Mouse (Mus musculus) heart, postnatal 36 days (tissue): ENCODE results near the gene Fam160b1. TPM values are rescaled to one million over a fixed set of nuclear protein-coding genes. Genes with fewer than 3 reads are reported as not detected.
A peak's percentile ranks its signal among the peaks of the same experiment; 100 is the strongest.

Experiments
- DNase-seq, 2 experiments: peaks; one replicate each; pipeline ENCODE4 v3.0.0; 2021 to 2022
- intact Hi-C: fragments of 180-260 bp; cut with DNase I; formaldehyde crosslinking; loops from one replicate; pipeline ENCODE4 v1.15.1; 2025
- total RNA-seq, 2 experiments: library from RNA; stranded (reverse); gene quantifications; 2 replicates each; pipeline ENCODE4 v1.2.3; 2021

Fam160b1 gene
- total RNA-seq, 2 experiments from 2014 or later: 11.5 to 11.6 TPM

GRCm38 (mm10) chr19:57340900-57341742, 19.4 kb upstream of the Fam160b1 start:
- no peak for DNase-seq
- intact Hi-C loops: no loop called here

GRCm38 (mm10) chr19:57343860-57344259, 16.6 kb upstream of the Fam160b1 start:
- no peak for DNase-seq
- intact Hi-C loops: no loop called here

- no peak for DNase-seq
- intact Hi-C loops: no loop called here
Observed at GRCm38 (mm10) chr19:57344678-57345077, 15.8 kb upstream of the Fam160b1 start.

- intact Hi-C loops: no loop called here
- no peak for DNase-seq
Observed at GRCm38 (mm10) chr19:57349096-57349495, 11.4 kb upstream of the Fam160b1 start.

- intact Hi-C loops: loop anchor here (10.0 kb wide), 1 partner anchor 958 kb away; the partner anchor contains the start of genes Casp7 and Nrap
- no peak for DNase-seq
Observed at GRCm38 (mm10) chr19:57352337-57352935, 8.0 kb upstream of the Fam160b1 start.

GRCm38 (mm10) chr19:57353228-57353627, 7.3 kb upstream of the Fam160b1 start:
- intact Hi-C loops: loop anchor here (10.0 kb wide), 1 partner anchor 958 kb away; the partner anchor contains the start of genes Casp7 and Nrap
- no peak for DNase-seq

GRCm38 (mm10) chr19:57354050-57354449, 6.4 kb upstream of the Fam160b1 start:
- no peak for DNase-seq
- intact Hi-C loops: loop anchor here (10.0 kb wide), 1 partner anchor 959 kb away; the partner anchor contains the start of genes Casp7 and Nrap

GRCm38 (mm10) chr19:57354715-57355114, 5.8 kb upstream of the Fam160b1 start:
- no peak for DNase-seq
- intact Hi-C loops: loop anchor here (10.0 kb wide), 1 partner anchor 960 kb away; the partner anchor contains the start of genes Casp7 and Nrap

- intact Hi-C loops: loop anchor here (10.0 kb wide), 1 partner anchor 961 kb away; the partner anchor contains the start of genes Casp7 and Nrap
- DNase-seq: peak in 1 of 2 experiments; percentile 24
Observed at GRCm38 (mm10) chr19:57355451-57356251, 4.8 kb upstream of the Fam160b1 start.

- peak in 1 of 2 experiments; percentile 27 for DNase-seq
- intact Hi-C loops: loop anchor here (10.0 kb wide), 1 partner anchor 961 kb away; the partner anchor contains the start of genes Casp7 and Nrap
Observed at GRCm38 (mm10) chr19:57356273-57356672, 4.2 kb upstream of the Fam160b1 start.

GRCm38 (mm10) chr19:57357244-57357643, 3.2 kb upstream of the Fam160b1 start:
- no peak for DNase-seq
- intact Hi-C loops: loop anchor here (10.0 kb wide), 1 partner anchor 962 kb away; the partner anchor contains the start of genes Casp7 and Nrap

GRCm38 (mm10) chr19:57357811-57358210, 2.7 kb upstream of the Fam160b1 start:
- DNase-seq: no peak
- intact Hi-C loops: loop anchor here (2.0 to 10.0 kb wide), 2 partner anchors 29 to 963 kb away; partner anchors contain the start of genes Casp7 and Nrap

- intact Hi-C loops: loop anchor here (2.0 to 10.0 kb wide), 2 partner anchors 30 to 964 kb away; partner anchors contain the start of genes Casp7 and Nrap
- peak; percentile 77 to 87 for DNase-seq
Observed at GRCm38 (mm10) chr19:57358322-57358721, 2.2 kb upstream of the Fam160b1 start.

GRCm38 (mm10) chr19:57358836-57359598, 1.5 kb upstream of the Fam160b1 start:
- no peak for DNase-seq
- intact Hi-C loops: loop anchor here (2.0 to 10.0 kb wide), 2 partner anchors 30 to 964 kb away; partner anchors contain the start of genes Casp7 and Nrap

- DNase-seq: peak in 1 of 2 experiments; percentile 37
- intact Hi-C loops: loop anchor here (2.0 to 10.0 kb wide), 3 partner anchors 31 to 965 kb away; partner anchors contain the start of genes Atrnl1, Casp7 and Nrap
Observed at GRCm38 (mm10) chr19:57359701-57360326, 666 bp upstream of the Fam160b1 start.

GRCm38 (mm10) chr19:57361131-57361938, 855 bp downstream of the Fam160b1 start:
- peak; percentile 67 to 76 for DNase-seq
- intact Hi-C loops: loop anchor here (5.0 kb wide), 1 partner anchor 251 kb away; the partner anchor contains the start of gene Atrnl1

- intact Hi-C loops: loop anchor here (5.0 kb wide), 1 partner anchor 250 kb away; the partner anchor contains the start of gene Atrnl1
- DNase-seq: no peak
Observed at GRCm38 (mm10) chr19:57361939-57362307, 1.4 kb downstream of the Fam160b1 start.

GRCm38 (mm10) chr19:57362586-57362985, 2.1 kb downstream of the Fam160b1 start:
- intact Hi-C loops: loop anchor here (5.0 kb wide), 1 partner anchor 250 kb away; the partner anchor contains the start of gene Atrnl1
- DNase-seq: no peak
